Mouse (Mus musculus) ES-E14 (cell line): ENCODE measurements around the gene Gm30191.

Experiments used
- HCFC1 ChIP-seq: IDR thresholded peaks from 2 replicates; pipeline ENCODE4 v1.6.1; 2012; ENCODE audit warnings: low read length, inconsistent platforms, borderline replicate concordance; ENCODE audit not compliant: insufficient read depth
- MAFK ChIP-seq: IDR thresholded peaks from 2 replicates; pipeline ENCODE4 v1.6.1; 2014; ENCODE audit warnings: mild to moderate bottlenecking, low read depth, low read length, inconsistent platforms; ENCODE audit not compliant: insufficient read depth

- TF ChIP-seq HCFC1 (no peak), MAFK (no peak)
Measured at GRCm38 (mm10) chr4:134272731-134273416, 26.1 kb downstream of the Gm30191 start.
